Comparison of ENCODE assay signal across 21 mouse cellular contexts in the genomic region with DNA sequence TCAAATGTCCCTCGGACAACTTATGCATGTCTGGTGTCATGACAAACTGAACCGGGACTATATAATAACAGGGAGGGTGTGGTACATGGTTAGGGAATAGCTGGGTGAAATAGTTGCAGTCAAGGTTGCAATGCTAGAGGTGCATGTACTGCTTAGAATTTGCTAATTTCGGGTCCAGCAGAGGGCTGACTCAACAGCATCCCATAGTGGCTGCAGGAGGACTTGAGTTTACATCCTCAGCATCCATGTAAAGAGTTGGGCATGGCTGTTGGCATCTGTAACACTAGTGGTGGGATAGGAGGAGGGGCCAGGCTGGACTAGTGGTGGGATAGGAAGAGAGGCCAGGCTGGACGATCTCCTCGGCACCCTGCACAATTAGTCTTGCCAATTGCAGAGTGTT.
A peak's percentile ranks its signal among the peaks of the same experiment; 100 is the strongest.
DNase-seq lines count a peak whose midpoint lies in the region; ATAC-seq and TF ChIP-seq lines count a peak whose summit lies in the region.
"Had no signal": no experiment of that assay in that cellular context is flagged by ENCODE, and none has a peak within 500 bp of the region (broad histone marks: within the 10 kb centered on the region; RNA-seq: fewer than 3 reads in every experiment).

No protein-coding gene starts in this region.

- H3K27ac ChIP-seq in layer of hippocampus, adult 2 months, result no peak overlapping the region
- H3K27ac ChIP-seq: embryonic facial prominence, embryonic 13.5 days; hindbrain, embryonic 10.5 days; neural tube, embryonic 12.5 days had no signal

- no peak for DNase-seq in frontal cortex, postnatal 36 days (ENCODE audit: low spot score in 2 of 2)
- no peak for DNase-seq in layer of hippocampus, adult 2 months (ENCODE audit: low spot score in 2 of 2)
- DNase-seq in layer of hippocampus, postnatal 14 days (ENCODE audit: low spot score in 2 of 2), result no peak
- DNase-seq in ES-CJ7 (ENCODE audit: low read depth, low spot score), result peak; percentile 4
- peak; percentile 5 for DNase-seq in adipocyte (ENCODE audit: low spot score)
- DNase-seq in spleen, postnatal 4 days (ENCODE audit: low spot score in 2 of 2), result no peak
- DNase-seq: adrenal gland, postnatal 36 days; cerebellum, adult 18-20 months; cerebellum, postnatal 25 days; gastrocnemius, postnatal 36 days; kidney, adult 11 months; left cerebral cortex, postnatal 4 days; liver; liver, postnatal 0 days; lung, postnatal 4 days; thymus, postnatal 36 days had no signal

- TF ChIP-seq CTCF in layer of hippocampus, adult 2 months (conservative IDR thresholded peaks at IDR 0.05), result peak; percentile 47

- H3K4me3 ChIP-seq in layer of hippocampus, adult 2 months, result no peak overlapping the region
- H3K4me3 ChIP-seq: embryonic facial prominence, embryonic 13.5 days; hindbrain, embryonic 10.5 days; neural tube, embryonic 12.5 days had no signal

- ATAC-seq in frontal cortex, adult (ENCODE audit: low TSS enrichment), result 0 out of 2 replicates have a peak, but pooled peaks have one; percentile 44
- ATAC-seq: activated CD4-positive, CD25-positive, alpha-beta regulatory T cell, adult 4 months; liver, postnatal 0 days had no signal

Comparison
In these comparisons a context has a peak if more than half of its experiments do, and no peak if none do; other contexts are left out.
1. DNase-seq: peak in ES-CJ7 (single experiment) and adipocyte (single experiment); none in frontal cortex, postnatal 36 days (0 of 2), layer of hippocampus, adult 2 months (0 of 2), layer of hippocampus, postnatal 14 days (0 of 2) and spleen, postnatal 4 days (0 of 2).